Mouse (Mus musculus) spleen, adult 2 months (tissue): ENCODE data around the gene Defa25. TPM values are rescaled to one million over a fixed set of nuclear protein-coding genes. Genes with fewer than 3 reads are reported as not detected.
"Not testable (repeated sequence)": the region's sequence is repeated elsewhere in the genome, so short reads cannot be mapped to it uniquely, and the experiment has no call there.

ENCODE experiments used
- DNase-seq, 2 experiments: peaks; one replicate each; pipeline versions ENCODE4 v3.0.0 to v3.0.0-alpha.2; 2012 to 2021; ENCODE audit warnings: low spot score in 2 of 2, low read depth in 1 of 2
- H3K27ac ChIP-seq: fragments of 200-500 bp; 2 replicates; pipeline ENCODE4 v1.5.1; 2012; ENCODE audit warnings: low read length, inconsistent platforms; ENCODE audit not compliant: insufficient read depth
- H3K27me3 ChIP-seq: fragments of 200-500 bp; 2 replicates; pipeline ENCODE4 v1.6.1; 2012; ENCODE audit warnings: mild to moderate bottlenecking, moderate library complexity, low read length, inconsistent platforms; ENCODE audit not compliant: control insufficient read depth, insufficient read depth
- H3K36me3 ChIP-seq: fragments of 200-500 bp; 2 replicates; pipeline ENCODE4 v1.6.1; 2012; ENCODE audit warnings: mild to moderate bottlenecking, low read length, inconsistent platforms; ENCODE audit not compliant: control insufficient read depth, insufficient read depth
- H3K4me1 ChIP-seq: fragments of 200-500 bp; 2 replicates; pipeline ENCODE4 v1.6.1; 2011; ENCODE audit warnings: inconsistent platforms; ENCODE audit not compliant: control insufficient read depth, insufficient read depth, insufficient read length
- H3K4me3 ChIP-seq: fragments of 200-500 bp; 2 replicates; pipeline ENCODE4 v1.5.1; 2011; ENCODE audit warnings: mild to moderate bottlenecking, inconsistent platforms; ENCODE audit not compliant: insufficient read depth, insufficient read length; ENCODE audit errors: extremely low read depth
- CTCF ChIP-seq: fragments of 200-500 bp; IDR thresholded peaks from 2 replicates; pipeline ENCODE4 v1.5.1; 2011; ENCODE audit warnings: mild to moderate bottlenecking, inconsistent platforms; ENCODE audit not compliant: insufficient read depth, insufficient read length, insufficient replicate concordance; ENCODE audit errors: extremely low read depth
- POLR2A ChIP-seq: fragments of 200-500 bp; IDR thresholded peaks from 2 replicates; pipeline ENCODE4 v1.6.1; 2011; ENCODE audit warnings: low read depth, low read length, inconsistent platforms
- WGBS: fragments of 180-500 bp; shearing (Covaris S2); methylation state at CpG from one replicate; pipeline ENCODE4 v1.1.7; 2018; 5-methylcytosine and 5-hydroxymethylcytosine counted together
- polyA plus RNA-seq: library from polyadenylated mRNA; depleted of rRNA; stranded (reverse); fragments of >200 nt; gene quantifications from 2 replicates; pipeline ENCODE4 v1.2.3, GENCODE M21; 2012; rRNA removed

Gene Defa25
- not detected in 2 replicates for polyA plus RNA-seq

GRCm38 (mm10) chr8:21084142-21084541, at the start of gene Defa25:
Defa25 (plus strand) TSS chr8:21084442.
- DNase-seq, H3K4me3 ChIP-seq: not testable (repeated sequence)

GRCm38 (mm10) chr8:21054747-21055146, 29.5 kb upstream of the Defa25 start, which contains the start of gene Defa23:
Defa23 (plus strand) TSS chr8:21055047.
- H3K4me1 ChIP-seq, DNase-seq, H3K4me3 ChIP-seq, H3K27ac ChIP-seq, H3K27me3 ChIP-seq, H3K36me3 ChIP-seq: not testable (repeated sequence)
- no CpG with 5 or more reads among the region's 1 CpGs for WGBS

More at GRCm38 (mm10) chr8:21084142-21084541, at the start of gene Defa25:
- H3K4me1 ChIP-seq, H3K27me3 ChIP-seq, H3K27ac ChIP-seq, H3K36me3 ChIP-seq: not testable (repeated sequence)

GRCm38 (mm10) chr8:21064738-21065137, 19.5 kb upstream of the Defa25 start, which contains the start of gene Defa35:
Defa35 (plus strand) TSS chr8:21065038.
- 80% methylated on average over 1 of the region's 1 CpGs for WGBS
- not testable (repeated sequence) for H3K27me3 ChIP-seq, DNase-seq, H3K36me3 ChIP-seq, H3K27ac ChIP-seq, H3K4me1 ChIP-seq, H3K4me3 ChIP-seq

GRCm38 (mm10) chr8:21093106-21093505, 8.9 kb downstream of the Defa25 start:
- Histone ChIP-seq H3K27me3 (no peaks in the 10 kb centered on the region), H3K36me3 (no peaks in the 10 kb centered on the region), H3K4me1 (no peaks in the 10 kb centered on the region), H3K27ac (no peak overlapping the region), H3K4me3 (no peak overlapping the region)
- no peak for DNase-seq
- WGBS: 35% methylated on average over 4 of the region's 4 CpGs
- TF ChIP-seq POLR2A (no peak), CTCF (no peak)

- H3K36me3 ChIP-seq, H3K27me3 ChIP-seq, H3K4me3 ChIP-seq, DNase-seq, H3K27ac ChIP-seq, H3K4me1 ChIP-seq: not testable (repeated sequence)
- WGBS: no CpG with 5 or more reads among the region's 2 CpGs
These were observed 11.7 kb downstream of the Defa25 start, which contains the start of gene Gm14851 for GRCm38 (mm10) chr8:21095950-21096349. Gm14851 (minus strand) TSS chr8:21096050.

- not testable (repeated sequence) for H3K4me3 ChIP-seq, H3K4me1 ChIP-seq, DNase-seq, H3K36me3 ChIP-seq, H3K27ac ChIP-seq, H3K27me3 ChIP-seq
- 48% methylated on average over 3 of the region's 3 CpGs for WGBS
These were observed 50.1 kb downstream of the Defa25 start, which contains the start of gene Defa30 for GRCm38 (mm10) chr8:21134342-21134741. Defa30 (plus strand) TSS chr8:21134642.

Other genes starting within 250 kb of the Defa25 start
- not detected in 2 replicates for gene Defb33, start 191.8 kb upstream of the Defa25 start, polyA plus RNA-seq
- 0.48 and 0.96 TPM in 2 replicates for gene Gm15056, start 181.8 kb upstream of the Defa25 start, polyA plus RNA-seq
- gene Gm6040, start 162.4 kb upstream of the Defa25 start, polyA plus RNA-seq: not detected in 2 replicates
- gene AY761185, start 139.7 kb upstream of the Defa25 start, polyA plus RNA-seq: not detected in 2 replicates
- not detected in 2 replicates for gene Defa21, start 58.9 kb upstream of the Defa25 start, polyA plus RNA-seq
- gene Defa23, start 29.4 kb upstream of the Defa25 start, polyA plus RNA-seq: not detected in 2 replicates
- not detected in 2 replicates for gene Defa35, start 19.4 kb upstream of the Defa25 start, polyA plus RNA-seq
- gene Gm14851, start 11.6 kb downstream of the Defa25 start, polyA plus RNA-seq: not detected in 2 replicates
- not detected in 2 replicates for gene Defa30, start 50.2 kb downstream of the Defa25 start, polyA plus RNA-seq
- not detected in 2 replicates for gene Defa22, start 77.8 kb downstream of the Defa25 start, polyA plus RNA-seq
- gene Defa31, start 107.2 kb downstream of the Defa25 start, polyA plus RNA-seq: not detected in 2 replicates
- gene Gm15293, start 117.1 kb downstream of the Defa25 start, polyA plus RNA-seq: not detected in 2 replicates
- gene Gm15292, start 165.3 kb downstream of the Defa25 start, polyA plus RNA-seq: not detected in 2 replicates
- not detected in 2 replicates for gene Defa27, start 231.1 kb downstream of the Defa25 start, polyA plus RNA-seq
- not detected in 2 replicates for gene Defa29, start 242.6 kb downstream of the Defa25 start, polyA plus RNA-seq